Comparison of ENCODE assay signal across 40 mouse cellular contexts in the genomic region with DNA sequence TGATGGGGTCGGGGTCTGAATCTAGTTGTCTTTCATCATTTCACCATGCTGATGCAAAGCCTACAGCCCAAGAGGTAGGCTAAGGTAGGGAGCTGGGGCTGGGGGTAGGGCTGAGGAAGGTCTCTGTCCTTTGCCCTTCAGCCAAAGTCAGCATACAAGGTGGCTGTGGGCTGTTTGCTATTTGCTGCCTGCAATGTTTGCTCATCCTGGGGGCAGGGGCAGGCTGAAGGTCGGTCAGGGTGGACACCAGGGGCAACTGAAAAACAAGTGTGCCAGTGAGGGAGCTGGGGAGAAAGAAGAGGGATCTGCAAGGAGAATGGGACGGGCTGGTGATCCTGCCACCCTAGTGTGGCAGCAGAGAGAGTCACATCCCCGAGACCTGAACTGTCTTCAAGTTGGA. TPM values are rescaled to one million over a fixed set of nuclear protein-coding genes. Genes with fewer than 3 reads are reported as not detected.
A peak's percentile ranks its signal among the peaks of the same experiment; 100 is the strongest.
DNase-seq lines count a peak whose midpoint lies in the region; ATAC-seq and TF ChIP-seq lines count a peak whose summit lies in the region.
"Had no signal": no experiment of that assay in that cellular context is flagged by ENCODE, and none has a peak within 500 bp of the region (broad histone marks: within the 10 kb centered on the region; RNA-seq: fewer than 3 reads in every experiment).

No protein-coding gene starts in this region.

- no peaks in the 10 kb centered on the region for H3K36me3 ChIP-seq in heart, embryonic 10.5 days
- no peaks in the 10 kb centered on the region for H3K36me3 ChIP-seq in ES-Bruce4 (ENCODE audit: control insufficient read depth, insufficient read depth, low read length, poor library complexity, severe bottlenecking)
- no peaks in the 10 kb centered on the region for H3K36me3 ChIP-seq in liver, embryonic 14.5 days (replicated peaks; ENCODE audit: control insufficient read depth, insufficient read depth, low read depth)
- H3K36me3 ChIP-seq: heart, embryonic 13.5 days; hindbrain, embryonic 15.5 days; kidney, embryonic 15.5 days; limb, embryonic 12.5 days had no signal

- no peak overlapping the region for H3K4me3 ChIP-seq in heart, embryonic 10.5 days
- no peak overlapping the region for H3K4me3 ChIP-seq in ES-Bruce4 (ENCODE audit: low read depth, low read length)
- no peak overlapping the region for H3K4me3 ChIP-seq in liver, embryonic 14.5 days (ENCODE audit: insufficient read depth in 1 of 2, low read depth in 2 of 2, low read length in 2 of 2)
- H3K4me3 ChIP-seq: erythroblast, embryonic 14.5 days; gastrocnemius, adult 2 months; heart, adult 2 months; heart, embryonic 13.5 days; hindbrain, embryonic 15.5 days; kidney, embryonic 15.5 days; limb, embryonic 12.5 days had no signal

- no peaks in the 10 kb centered on the region for H3K9me3 ChIP-seq in heart, embryonic 10.5 days
- no peaks in the 10 kb centered on the region for H3K9me3 ChIP-seq in ES-Bruce4 (replicated peaks; ENCODE audit: control insufficient read depth, insufficient read depth, low read length, poor library complexity, severe bottlenecking)
- H3K9me3 ChIP-seq in liver, embryonic 14.5 days (ENCODE audit: control insufficient read depth, low read length) = no peaks in the 10 kb centered on the region
- H3K9me3 ChIP-seq: heart, embryonic 13.5 days; hindbrain, embryonic 15.5 days; kidney, embryonic 15.5 days; limb, embryonic 12.5 days had no signal

- peak; percentile 80 for TF ChIP-seq EP300 in ES-Bruce4 (IDR thresholded peaks at IDR 0.05; ENCODE audit: insufficient read depth, low read depth, low read length)
- 0 out of 2 replicates have a peak, but pooled peaks have one; percentile 30 for TF ChIP-seq EP300 in liver, embryonic 14.5 days (IDR thresholded peaks at IDR 0.05; ENCODE audit: low read depth)

- no peak for TF ChIP-seq POLR2A in ES-Bruce4 (IDR thresholded peaks at IDR 0.05; ENCODE audit: insufficient read depth, low read length)

- H3K9ac ChIP-seq in ES-Bruce4 (ENCODE audit: low read depth, poor library complexity, severe bottlenecking) = 0 out of 2 replicates have a peak overlapping the region, but pooled peaks have one; percentile 8
- no peak overlapping the region; the same call in 1 of the 2 replicates for H3K9ac ChIP-seq in liver, embryonic 14.5 days (replicated peaks)
- H3K9ac ChIP-seq: heart, embryonic 13.5 days; hindbrain, embryonic 15.5 days; kidney, embryonic 15.5 days; limb, embryonic 12.5 days had no signal

- no peak for TF ChIP-seq CTCF in ES-Bruce4 (IDR thresholded peaks at IDR 0.05; ENCODE audit: low read depth, low read length)
- TF ChIP-seq CTCF in liver, embryonic 14.5 days (IDR thresholded peaks at IDR 0.05; ENCODE audit: low read depth) = no peak

- peaks cover 17% of the 10 kb centered on the region for H3K4me1 ChIP-seq in heart, embryonic 10.5 days
- H3K4me1 ChIP-seq in ES-Bruce4 (ENCODE audit: control insufficient read depth, insufficient read depth, low read length) = peaks cover 10% of the 10 kb centered on the region
- peaks cover 0 to 36% of the 10 kb centered on the region in 2 experiments; a peak in 3 of 4 replicates for H3K4me1 ChIP-seq in liver, embryonic 14.5 days (replicated peaks; ENCODE audit: control insufficient read depth in 2 of 2, insufficient read depth in 2 of 2, low read length in 1 of 2)
- H3K4me1 ChIP-seq: hindbrain, embryonic 15.5 days; limb, embryonic 12.5 days had no signal

- peak; percentile 58 for ATAC-seq in liver, embryonic 14.5 days (ENCODE audit: insufficient read depth)
- ATAC-seq: forebrain, embryonic 16.5 days; inflammation-experienced regulatory T-cells, adult 6 months; midbrain, embryonic 16.5 days had no signal

- no peaks in the 10 kb centered on the region for H3K27me3 ChIP-seq in heart, embryonic 10.5 days (ENCODE audit: insufficient read depth, poor library complexity, severe bottlenecking)
- no peaks in the 10 kb centered on the region for H3K27me3 ChIP-seq in ES-Bruce4 (ENCODE audit: control insufficient read depth, insufficient read depth, low read length, poor library complexity, severe bottlenecking)
- H3K27me3 ChIP-seq in liver, embryonic 14.5 days (ENCODE audit: control insufficient read depth, insufficient read depth, low read length) = no peaks in the 10 kb centered on the region
- H3K27me3 ChIP-seq: heart, embryonic 13.5 days; hindbrain, embryonic 15.5 days; kidney, embryonic 15.5 days; limb, embryonic 12.5 days had no signal

- 0 out of 2 replicates have a peak overlapping the region, but pooled peaks have one; percentile 8 for H3K4me2 ChIP-seq in liver, embryonic 14.5 days (ENCODE audit: low read depth)
- H3K4me2 ChIP-seq: heart, embryonic 13.5 days; hindbrain, embryonic 15.5 days; kidney, embryonic 15.5 days; limb, embryonic 12.5 days had no signal

- peak overlapping the region; percentile 44; the same call in 1 of the 2 replicates for H3K27ac ChIP-seq in heart, embryonic 10.5 days
- peak overlapping the region; percentile 99 for H3K27ac ChIP-seq in ES-Bruce4 (ENCODE audit: insufficient read depth, low read length)
- 0 out of 2 replicates have a peak overlapping the region, but pooled peaks have one; percentile 22 for H3K27ac ChIP-seq in liver, embryonic 14.5 days
- H3K27ac ChIP-seq: gastrocnemius, adult 2 months; heart, adult 2 months; heart, embryonic 13.5 days; hindbrain, embryonic 15.5 days; kidney, embryonic 15.5 days; limb, embryonic 12.5 days had no signal

- WGBS in heart, embryonic 10.5 days = 61% methylated on average over 4 of the region's 4 CpGs
- 61% methylated on average over 4 of the region's 4 CpGs for WGBS in liver, embryonic 14.5 days (ENCODE audit: insufficient replicate concordance)

- no peak for DNase-seq in heart, embryonic 10.5 days (ENCODE audit: low spot score)
- no peak for DNase-seq in heart, adult 18-20 months
- DNase-seq in liver = peak; percentile 54
- no peak for DNase-seq in liver, embryonic 14.5 days (ENCODE audit: low read depth in 3 of 3, low spot score in 3 of 3)
- DNase-seq in cerebellum, adult 11-12 months = no peak
- DNase-seq in right cerebral cortex, adult 2 months (ENCODE audit: low spot score in 2 of 2) = no peak
- DNase-seq in lung, postnatal 10 days = no peak
- DNase-seq: adrenal gland, adult 2 months; cerebellum, adult 11 months; cerebellum, adult 9-11 months; gastrocnemius, adult 2 months; gastrocnemius, postnatal 36 days; heart, adult 2 months; heart, postnatal 10 days; kidney, adult 18-20 months; layer of hippocampus, adult 9-11 months; lung, adult 2 months; lung, postnatal 14 days; right cerebral cortex, postnatal 4 days had no signal

RNA-seq across cellular contexts. Expression of a gene that starts 4.1 kb away (rescaled TPM):
- 0.65 TPM in 1 of 2 replicates, not detected in the other for polyA plus RNA-seq in heart, embryonic 10.5 days (2016; fragmentation: Nextera tagmentation; extraction: Ambion mirVana)
- total RNA-seq in heart, adult 18-20 months (2021) = not detected
- polyA plus RNA-seq in ES-Bruce4 (2011; ENCODE audit: insufficient read depth, insufficient read length, low read depth, missing spikeins) = 1.1 TPM in 1 of 2 replicates, not detected in the other
- polyA plus RNA-seq in liver, embryonic 14.5 days (2012; rRNA removed) = 90.9 and 154 TPM in 2 replicates
- polyA plus RNA-seq in liver, embryonic 14.5 days (2014; fragmentation: Nextera tagmentation; extraction: Ambion mirVana) = 181 and 200 TPM in 2 replicates
- total RNA-seq: common myeloid progenitor, adult 5-6 weeks; gastrocnemius, adult 2 months; heart, adult 2 months; heart, postnatal 10 days; hematopoietic stem cell, adult 5-6 weeks; left cerebral cortex, adult 18-20 months; left cerebral cortex, postnatal 14 days had no signal
- polyA plus RNA-seq: embryonic facial prominence, embryonic 14.5 days; forebrain, embryonic 11.5 days; forebrain, embryonic 16.5 days; heart, adult 2 months; hindbrain, embryonic 15.5 days; limb, embryonic 12.5 days; midbrain, embryonic 16.5 days; neural tube, embryonic 11.5 days; testis, adult 2 months had no signal

RNA-seq across cellular contexts. Expression of a gene that starts 4.2 kb away (rescaled TPM):
- 0.46 TPM in 1 of 2 replicates, not detected in the other for polyA plus RNA-seq in heart, embryonic 10.5 days (2016; fragmentation: Nextera tagmentation; extraction: Ambion mirVana)
- total RNA-seq in heart, adult 18-20 months (2021) = not detected
- not detected in 2 replicates for polyA plus RNA-seq in ES-Bruce4 (2011; ENCODE audit: insufficient read depth, insufficient read length, low read depth, missing spikeins)
- polyA plus RNA-seq in liver, embryonic 14.5 days (2012; rRNA removed) = 3.3 and 5.1 TPM in 2 replicates
- polyA plus RNA-seq in liver, embryonic 14.5 days (2014; fragmentation: Nextera tagmentation; extraction: Ambion mirVana) = 29.0 and 48.5 TPM in 2 replicates
- total RNA-seq: common myeloid progenitor, adult 5-6 weeks; gastrocnemius, adult 2 months; gastrocnemius, postnatal 36 days; heart, adult 2 months; heart, postnatal 10 days; hematopoietic stem cell, adult 5-6 weeks; left cerebral cortex, adult 18-20 months; left cerebral cortex, postnatal 14 days; neutrophil, adult 5-6 weeks had no signal
- polyA plus RNA-seq: embryonic facial prominence, embryonic 14.5 days; erythroblast, embryonic 14.5 days; forebrain, embryonic 11.5 days; forebrain, embryonic 16.5 days; heart, adult 2 months; heart, embryonic 13.5 days; hindbrain, embryonic 15.5 days; inflammation-experienced regulatory T-cells, adult 6 months; limb, embryonic 12.5 days; lung, adult 2 months; midbrain, embryonic 16.5 days; neural tube, embryonic 11.5 days; stomach, embryonic 14.5 days; testis, adult 2 months; thymus, postnatal 0 days; urinary bladder, adult 2 months had no signal

RNA-seq across cellular contexts. Expression of a gene that starts 7.1 kb away (rescaled TPM):
- polyA plus RNA-seq in heart, embryonic 10.5 days (2016; fragmentation: Nextera tagmentation; extraction: Ambion mirVana) = 5.4 and 19.9 TPM in 2 replicates
- total RNA-seq in heart, adult 18-20 months (2021) = 10 to 100 TPM in 1 of 2 experiments, under 1 TPM in 1; 0.57 to 19.5 TPM
- 93.2 and 95.8 TPM in 2 replicates for polyA plus RNA-seq in ES-Bruce4 (2011; ENCODE audit: insufficient read depth, insufficient read length, low read depth, missing spikeins)
- 203 and 204 TPM in 2 replicates for polyA plus RNA-seq in liver, embryonic 14.5 days (2012; rRNA removed)
- polyA plus RNA-seq in liver, embryonic 14.5 days (2014; fragmentation: Nextera tagmentation; extraction: Ambion mirVana) = 390 TPM in 2 replicates
- total RNA-seq: hematopoietic stem cell, adult 5-6 weeks had no signal

RNA-seq across cellular contexts. Expression of a gene that starts 7.6 kb away (rescaled TPM):
- 10.8 TPM in 1 of 2 replicates, not detected in the other for polyA plus RNA-seq in heart, embryonic 10.5 days (2016; fragmentation: Nextera tagmentation; extraction: Ambion mirVana)
- under 1 TPM in 1 of 2 experiments, not detected in 1; 0.75 TPM for total RNA-seq in heart, adult 18-20 months (2021)
- polyA plus RNA-seq in ES-Bruce4 (2011; ENCODE audit: insufficient read depth, insufficient read length, low read depth, missing spikeins) = 1.2 TPM in 1 of 2 replicates, not detected in the other
- 494 and 507 TPM in 2 replicates for polyA plus RNA-seq in liver, embryonic 14.5 days (2012; rRNA removed)
- polyA plus RNA-seq in liver, embryonic 14.5 days (2014; fragmentation: Nextera tagmentation; extraction: Ambion mirVana) = 990 and 1,023 TPM in 2 replicates
- total RNA-seq: common myeloid progenitor, adult 5-6 weeks; gastrocnemius, adult 2 months; hematopoietic stem cell, adult 5-6 weeks; left cerebral cortex, adult 18-20 months; left cerebral cortex, postnatal 14 days had no signal
- polyA plus RNA-seq: forebrain, embryonic 11.5 days; forebrain, embryonic 16.5 days; heart, adult 2 months; inflammation-experienced regulatory T-cells, adult 6 months; limb, embryonic 12.5 days; midbrain, embryonic 16.5 days had no signal

RNA-seq across cellular contexts. Expression of a gene that starts 13.6 kb away (rescaled TPM):
- 326 and 523 TPM in 2 replicates for polyA plus RNA-seq in heart, embryonic 10.5 days (2016; fragmentation: Nextera tagmentation; extraction: Ambion mirVana)
- total RNA-seq in heart, adult 18-20 months (2021) = 100 to 1,000 TPM; 270 to 319 TPM
- polyA plus RNA-seq in ES-Bruce4 (2011; ENCODE audit: insufficient read depth, insufficient read length, low read depth, missing spikeins) = 1,030 and 1,048 TPM in 2 replicates
- polyA plus RNA-seq in liver, embryonic 14.5 days (2012; rRNA removed) = 1,802 and 2,400 TPM in 2 replicates
- polyA plus RNA-seq in liver, embryonic 14.5 days (2014; fragmentation: Nextera tagmentation; extraction: Ambion mirVana) = 1,630 and 1,854 TPM in 2 replicates

Comparison
In these comparisons a context has a peak if more than half of its experiments do, and no peak if none do; other contexts are left out.
1. H3K27ac ChIP-seq: peak in every context shown above with its lines; median percentile 99 in ES-Bruce4; 44 in heart, embryonic 10.5 days; 22 in liver, embryonic 14.5 days.
2. RNA of a gene that starts 4.1 kb away (polyA plus RNA-seq): 90.9 to 200 TPM in liver, embryonic 14.5 days; 1.1 TPM in ES-Bruce4 and 0.65 TPM in heart, embryonic 10.5 days; every median in the first group is over 10 times any median in the second.